Comparison of ENCODE assay signal across 17 mouse cellular contexts in genomic region chr10:88550225-88550624, GRCm38 (mm10). TPM values are rescaled to one million over a fixed set of nuclear protein-coding genes. Genes with fewer than 3 reads are reported as not detected.
DNase-seq lines count a peak whose midpoint lies in the region; TF ChIP-seq lines count a peak whose summit lies in the region.
"Had no signal": no experiment of that assay in that cellular context is flagged by ENCODE, and none has a peak within 500 bp of the region (broad histone marks: within the 10 kb centered on the region; RNA-seq: fewer than 3 reads in every experiment).

No protein-coding gene starts in this region.

- TF ChIP-seq POLR2A in kidney, adult 2 months (IDR thresholded peaks at IDR 0.05; ENCODE audit: low read depth, low read length), result no peak

- no peaks in the 10 kb centered on the region for H3K36me3 ChIP-seq in kidney, adult 2 months (ENCODE audit: control insufficient read depth, insufficient read depth, low read length)
- H3K36me3 ChIP-seq: embryonic facial prominence, embryonic 12.5 days; heart, embryonic 15.5 days; liver, embryonic 15.5 days had no signal

- WGBS in kidney, adult 2 months, result 87% methylated on average over 3 of the region's 3 CpGs

- H3K4me3 ChIP-seq in kidney, adult 2 months (ENCODE audit: insufficient read depth, low read depth, low read length), result no peak overlapping the region
- H3K4me3 ChIP-seq: embryonic facial prominence, embryonic 12.5 days; heart, adult 2 months; heart, embryonic 15.5 days; hindbrain, embryonic 10.5 days; liver, embryonic 15.5 days had no signal

- H3K4me1 ChIP-seq in kidney, adult 2 months (ENCODE audit: control insufficient read depth, insufficient read depth, low read length), result no peaks in the 10 kb centered on the region
- H3K4me1 ChIP-seq: embryonic facial prominence, embryonic 12.5 days; heart, embryonic 15.5 days; hindbrain, embryonic 10.5 days; liver, embryonic 15.5 days had no signal

- H3K27me3 ChIP-seq in kidney, adult 2 months (replicated peaks; ENCODE audit: control insufficient read depth, insufficient read depth, low read length), result no peaks in the 10 kb centered on the region; the same call in 1 of the 2 replicates
- H3K27me3 ChIP-seq: embryonic facial prominence, embryonic 12.5 days; heart, embryonic 15.5 days; liver, embryonic 15.5 days had no signal

- TF ChIP-seq CTCF in kidney, adult 2 months (conservative IDR thresholded peaks at IDR 0.05; ENCODE audit: insufficient read depth, insufficient read length, low read depth, low read length), result 0 out of 2 replicates have a peak, but pooled peaks have one; percentile 15

- no peak overlapping the region for H3K27ac ChIP-seq in kidney, adult 2 months (ENCODE audit: insufficient read depth, low read depth, low read length)
- H3K27ac ChIP-seq: embryonic facial prominence, embryonic 12.5 days; heart, adult 2 months; heart, embryonic 15.5 days; hindbrain, embryonic 10.5 days; liver, embryonic 15.5 days had no signal

- no peak for DNase-seq in kidney, adult 2 months
- DNase-seq in kidney, postnatal 10 days, result no peak
- DNase-seq in A20 (ENCODE audit: low read depth, low spot score) (peak; percentile 37), ES-CJ7 (ENCODE audit: low read depth, low spot score) (peak; percentile 79), ZHBTc4 (ENCODE audit: low read depth, low spot score) (peak; percentile 76)
- no peak for DNase-seq in adrenal gland, postnatal 4 days (ENCODE audit: low spot score in 2 of 2)
- no peak for DNase-seq in Muller cell, postnatal 12 days (ENCODE audit: inconsistent ontology term)
- no peak for DNase-seq in spleen, postnatal 14 days (ENCODE audit: low spot score in 2 of 2)
- DNase-seq: cerebellum, adult 11 months; gastrocnemius, postnatal 10 days; heart, adult 2 months; left cerebral cortex, postnatal 4 days; thymus, postnatal 14 days had no signal

RNA-seq across cellular contexts. Expression of gene Chpt1, which starts 46.4 kb away (rescaled TPM):
- 524 and 550 TPM in 2 replicates for polyA plus RNA-seq in kidney, adult 2 months (2012; rRNA removed)
- 10 to 100 TPM; 69.5 to 74.7 TPM for total RNA-seq in adrenal gland, postnatal 4 days (2021)

RNA-seq across cellular contexts. Expression of gene Mybpc1, which starts 54.7 kb away (rescaled TPM):
- 7.8 TPM in 1 of 2 replicates, not detected in the other for polyA plus RNA-seq in kidney, adult 2 months (2012; rRNA removed)
- 10 to 100 TPM; 28.9 to 88.8 TPM for total RNA-seq in adrenal gland, postnatal 4 days (2021)

Comparison
In these comparisons a context has a peak if more than half of its experiments do, and no peak if none do; other contexts are left out.
1. DNase-seq: peak in A20 (single experiment), ES-CJ7 (single experiment) and ZHBTc4 (single experiment); none in kidney, adult 2 months (single experiment), kidney, postnatal 10 days (single experiment), adrenal gland, postnatal 4 days (0 of 2), Muller cell, postnatal 12 days (single experiment) and spleen, postnatal 14 days (0 of 2).